Mouse (Mus musculus) forebrain, embryonic 15.5 days (tissue): ENCODE data around the gene N4bp3. TPM values are rescaled to one million over a fixed set of nuclear protein-coding genes. Genes with fewer than 3 reads are reported as not detected.
"Not testable (repeated sequence)": the region's sequence is repeated elsewhere in the genome, so short reads cannot be mapped to it uniquely, and the experiment has no call there.

ENCODE experiments used
- ATAC-seq: fragments of 200-750 bp; cut with Nextera tagmentation; replicated peaks from 2 replicates; pipeline ENCODE4 v1.8.0; 2017; ENCODE audit warnings: mild to moderate bottlenecking, moderate TSS enrichment, moderate library complexity
- H3K27ac ChIP-seq: fragments of 300-500 bp; sonication (generic); replicated peaks from 2 replicates; pipeline ENCODE4 v1.5.1; 2015; ENCODE audit warnings: mild to moderate bottlenecking, inconsistent platforms
- H3K27me3 ChIP-seq: fragments of 300-500 bp; sonication (generic); 2 replicates; pipeline ENCODE4 v1.6.1; 2015; ENCODE audit warnings: inconsistent platforms
- H3K36me3 ChIP-seq: fragments of 300-500 bp; sonication (generic); 2 replicates; pipeline ENCODE4 v1.6.1; 2015; ENCODE audit warnings: mild to moderate bottlenecking, inconsistent platforms
- H3K4me1 ChIP-seq: fragments of 300-500 bp; sonication (generic); 2 replicates; pipeline ENCODE4 v1.6.1; 2015; ENCODE audit warnings: inconsistent platforms
- H3K4me2 ChIP-seq: fragments of 300-500 bp; sonication (generic); replicated peaks from 2 replicates; pipeline ENCODE4 v1.6.1; 2015; ENCODE audit warnings: mild to moderate bottlenecking, inconsistent platforms
- H3K4me3 ChIP-seq: fragments of 300-500 bp; sonication (generic); 2 replicates; pipeline ENCODE4 v1.5.1; 2015; ENCODE audit warnings: mild to moderate bottlenecking, inconsistent platforms
- H3K9ac ChIP-seq: fragments of 300-500 bp; sonication (generic); replicated peaks from 2 replicates; pipeline ENCODE4 v1.6.1; 2015; ENCODE audit warnings: mild to moderate bottlenecking, inconsistent platforms
- H3K9me3 ChIP-seq: fragments of 300-500 bp; sonication (generic); 2 replicates; pipeline ENCODE4 v1.6.1; 2016; ENCODE audit warnings: inconsistent platforms
- WGBS: fragments of 180-500 bp; shearing (Covaris S2); methylation state at CpG from one replicate; pipeline ENCODE4 v1.1.7; 2015; ENCODE audit warnings: mixed read lengths; 5-methylcytosine and 5-hydroxymethylcytosine counted together
- polyA plus RNA-seq: library from polyadenylated mRNA; unstranded; fragments of >200 nt; fragmentation: Nextera tagmentation; extraction: Ambion mirVana; gene quantifications from 2 replicates; pipeline ENCODE4 v1.2.1, GENCODE M21; 2015

The N4bp3 gene
- polyA plus RNA-seq, 1 experiment from 2014 or later, result 10.8 TPM

GRCm38 (mm10) chr11:51620084-51620483 is 30.6 kb downstream of the N4bp3 start:
- H3K4me1 ChIP-seq, result peaks cover 29% of the 10 kb centered on the region
- H3K27me3 ChIP-seq, result no peaks in the 10 kb centered on the region
- WGBS, result 2% methylated on average over 11 of the region's 11 CpGs
- H3K4me2 ChIP-seq, result peak overlapping the region; percentile 84
- H3K9ac ChIP-seq, result peak overlapping the region; percentile 69
- ATAC-seq, result no peak
- H3K36me3 ChIP-seq, result peaks cover 34% of the 10 kb centered on the region
- no peak overlapping the region for H3K27ac ChIP-seq
- no peaks in the 10 kb centered on the region for H3K9me3 ChIP-seq
- H3K4me3 ChIP-seq, result peak overlapping the region; percentile 91

GRCm38 (mm10) chr11:51619409-51620060 is 31.1 kb downstream of the N4bp3 start, which contains the start of gene Nhp2:
Gene Nhp2, plus strand, starts transcription at chr11:51619735.
- Histone ChIP-seq H3K27ac (no peak within 1 kb of the TSS), H3K9ac (peak within 1 kb of the TSS; percentile 69)

GRCm38 (mm10) chr11:51618894-51619408 is 31.7 kb downstream of the N4bp3 start:
- WGBS, result 59% methylated on average over 8 of the region's 8 CpGs
- H3K4me2 ChIP-seq, result peak overlapping the region; percentile 84
- no peak overlapping the region for H3K9ac ChIP-seq
- H3K9me3 ChIP-seq, result no peaks in the 10 kb centered on the region
- peak overlapping the region; percentile 91 for H3K4me3 ChIP-seq
- peaks cover 23% of the 10 kb centered on the region for H3K36me3 ChIP-seq
- no peaks in the 10 kb centered on the region for H3K27me3 ChIP-seq
- peak; percentile 52 for ATAC-seq
- H3K27ac ChIP-seq, result no peak overlapping the region
- peaks cover 30% of the 10 kb centered on the region for H3K4me1 ChIP-seq

More at GRCm38 (mm10) chr11:51619409-51620060, 31.1 kb downstream of the N4bp3 start, which contains the start of gene Nhp2:
- Histone ChIP-seq H3K27me3 (no peaks in the 10 kb centered on the region), H3K4me1 (peaks cover 30% of the 10 kb centered on the region), H3K36me3 (peaks cover 29% of the 10 kb centered on the region), H3K4me2 (peak within 1 kb of the TSS; percentile 84), H3K4me3 (peak within 1 kb of the TSS; percentile 91), H3K9me3 (no peaks in the 10 kb centered on the region)
- under 1% methylated on average over 51 of the region's 51 CpGs for WGBS
- ATAC-seq, result peak; percentile 96

- 3% methylated on average over 4 of the region's 4 CpGs for WGBS
- no peak overlapping the region for H3K9ac ChIP-seq
- H3K36me3 ChIP-seq, result peaks cover 10% of the 10 kb centered on the region
- no peaks in the 10 kb centered on the region for H3K9me3 ChIP-seq
- no peaks in the 10 kb centered on the region for H3K27me3 ChIP-seq
- no peak overlapping the region for H3K4me3 ChIP-seq
- no peak overlapping the region for H3K4me2 ChIP-seq
- H3K27ac ChIP-seq, result no peak overlapping the region
- peaks cover 30% of the 10 kb centered on the region for H3K4me1 ChIP-seq
- ATAC-seq, result no peak
Measured at GRCm38 (mm10) chr11:51617693-51618092, 32.9 kb downstream of the N4bp3 start.

- H3K9ac ChIP-seq, result peak overlapping the region; percentile 43; the same call in 1 of the 2 replicates
- not testable (repeated sequence) for H3K36me3 ChIP-seq, H3K27ac ChIP-seq, H3K27me3 ChIP-seq, ATAC-seq, H3K9me3 ChIP-seq
- peak overlapping the region; percentile 33; the same call in 1 of the 2 replicates for H3K4me3 ChIP-seq
- 89% methylated on average over 7 of the region's 7 CpGs for WGBS
- peak overlapping the region; percentile 51; the same call in 1 of the 2 replicates for H3K4me2 ChIP-seq
- H3K4me1 ChIP-seq, result peaks cover 26% of the 10 kb centered on the region
Measured at GRCm38 (mm10) chr11:51616113-51616512, 34.5 kb downstream of the N4bp3 start.

- Histone ChIP-seq H3K9ac (peak overlapping the region; percentile 43), H3K9me3 (no peaks in the 10 kb centered on the region), H3K27me3 (no peaks in the 10 kb centered on the region), H3K4me2 (peak overlapping the region; percentile 51), H3K36me3 (no peaks in the 10 kb centered on the region), H3K4me3 (peak overlapping the region; percentile 33), H3K4me1 (peaks cover 20% of the 10 kb centered on the region), H3K27ac (no peak overlapping the region)
- no peak for ATAC-seq
- 5% methylated on average over 13 of the region's 14 CpGs for WGBS
Measured at GRCm38 (mm10) chr11:51615601-51616000, 35.0 kb downstream of the N4bp3 start.

GRCm38 (mm10) chr11:51615129-51615528 is 35.5 kb downstream of the N4bp3 start:
- no peak overlapping the region for H3K27ac ChIP-seq
- peaks cover 16% of the 10 kb centered on the region for H3K4me1 ChIP-seq
- 57% methylated on average over 7 of the region's 7 CpGs for WGBS
- H3K36me3 ChIP-seq, result no peaks in the 10 kb centered on the region
- peak overlapping the region; percentile 51 for H3K4me2 ChIP-seq
- no peak for ATAC-seq
- H3K4me3 ChIP-seq, result peak overlapping the region; percentile 33
- H3K9ac ChIP-seq, result peak overlapping the region; percentile 43; the same call in 1 of the 2 replicates
- no peaks in the 10 kb centered on the region for H3K9me3 ChIP-seq
- no peaks in the 10 kb centered on the region for H3K27me3 ChIP-seq

GRCm38 (mm10) chr11:51614256-51614655 is 36.4 kb downstream of the N4bp3 start:
- no peak overlapping the region for H3K4me3 ChIP-seq
- H3K36me3 ChIP-seq, result no peaks in the 10 kb centered on the region
- peaks cover 13% of the 10 kb centered on the region for H3K4me1 ChIP-seq
- no peaks in the 10 kb centered on the region for H3K27me3 ChIP-seq
- ATAC-seq, result no peak
- 83% methylated on average over 8 of the region's 8 CpGs for WGBS
- H3K9me3 ChIP-seq, result no peaks in the 10 kb centered on the region
- H3K27ac ChIP-seq, result no peak overlapping the region
- H3K4me2 ChIP-seq, result no peak overlapping the region
- no peak overlapping the region for H3K9ac ChIP-seq

- H3K27ac ChIP-seq, H3K36me3 ChIP-seq, H3K9ac ChIP-seq, H3K27me3 ChIP-seq, ATAC-seq, H3K4me2 ChIP-seq, H3K9me3 ChIP-seq, H3K4me3 ChIP-seq: not testable (repeated sequence)
- H3K4me1 ChIP-seq, result peaks cover 11% of the 10 kb centered on the region
- WGBS, result 87% methylated on average over 5 of the region's 5 CpGs
Measured at GRCm38 (mm10) chr11:51609940-51610339, 40.7 kb downstream of the N4bp3 start.

GRCm38 (mm10) chr11:51609266-51609909 is 41.3 kb downstream of the N4bp3 start:
- Histone ChIP-seq H3K4me2 (no peak overlapping the region), H3K27me3 (no peaks in the 10 kb centered on the region), H3K4me1 (peaks cover 16% of the 10 kb centered on the region), H3K9me3 (no peaks in the 10 kb centered on the region), H3K4me3 (no peak overlapping the region), H3K9ac (no peak overlapping the region), H3K27ac (no peak overlapping the region), H3K36me3 (peaks cover 7% of the 10 kb centered on the region)
- WGBS, result 85% methylated on average over 3 of the region's 3 CpGs
- no peak for ATAC-seq

GRCm38 (mm10) chr11:51607096-51607738 is 43.4 kb downstream of the N4bp3 start:
- H3K4me3 ChIP-seq, result peak overlapping the region; percentile 92
- H3K9ac ChIP-seq, result peak overlapping the region; percentile 99
- peak overlapping the region; percentile 71 for H3K4me2 ChIP-seq
- H3K36me3 ChIP-seq, result peaks cover 29% of the 10 kb centered on the region
- 12% methylated on average over 15 of the region's 15 CpGs for WGBS
- peak overlapping the region; percentile 95 for H3K27ac ChIP-seq
- H3K9me3 ChIP-seq, result no peaks in the 10 kb centered on the region
- peak; percentile 65; the same call in 1 of the 2 replicates for ATAC-seq
- H3K4me1 ChIP-seq, result peaks cover 38% of the 10 kb centered on the region
- no peaks in the 10 kb centered on the region for H3K27me3 ChIP-seq
